ENCODE assay signal across 1 mouse cellular context in the genomic region with DNA sequence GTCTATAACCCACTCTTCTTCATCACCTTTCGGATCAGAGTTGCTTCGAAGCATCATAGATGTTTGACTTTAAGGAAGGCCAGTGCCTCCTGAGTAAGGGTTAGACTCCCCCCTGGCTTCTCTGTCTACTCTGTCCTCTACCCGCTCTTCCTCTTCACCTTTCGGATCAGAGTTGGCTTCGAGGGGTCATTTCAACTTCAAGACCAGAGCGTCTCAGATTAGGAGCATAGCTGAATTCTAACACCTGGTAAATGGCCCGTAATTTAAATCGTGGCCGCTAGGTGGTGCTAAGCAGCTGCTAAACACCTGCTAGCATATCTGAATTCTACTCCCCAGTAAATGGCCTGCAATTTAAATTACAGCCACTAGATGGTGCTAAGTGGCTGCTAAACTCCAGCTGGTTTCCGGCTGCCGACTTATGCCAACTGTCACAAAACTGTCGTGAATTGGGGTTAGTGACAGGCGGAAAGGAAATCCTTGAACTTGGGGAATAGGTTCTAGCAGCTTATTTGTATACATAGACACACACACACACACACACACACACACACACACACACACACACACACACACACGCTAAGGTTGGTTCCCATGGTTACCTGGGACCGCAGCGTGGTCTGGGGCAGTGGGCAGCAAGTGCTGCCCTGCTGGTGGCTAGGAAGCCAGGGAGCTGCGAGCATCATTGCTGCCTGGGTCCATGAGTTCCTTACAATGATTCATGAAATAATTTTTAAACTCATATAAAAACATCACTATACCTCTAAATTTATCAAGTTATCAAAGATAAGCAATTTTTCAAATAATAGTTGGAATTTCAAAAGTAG.
TF ChIP-seq lines count a peak whose summit lies in the region.

No protein-coding gene starts in this region.

TF ChIP-seq in MEL, 35 proteins besides CTCF, POLR2A, EP300 and RAD21 (continued from another document):
- TF ChIP-seq CHD1 (IDR thresholded peaks at IDR 0.05; ENCODE audit: low read depth, low read length) (no peak), E2F4 (IDR thresholded peaks at IDR 0.05; ENCODE audit: borderline replicate concordance, low read depth, low read length) (no peak), ZMIZ1 (IDR thresholded peaks at IDR 0.05; ENCODE audit: low read depth, low read length) (no peak; the same call in 1 of the 2 replicates), TAL1 (IDR thresholded peaks at IDR 0.05; ENCODE audit: low read length) (no peak), MAZ (IDR thresholded peaks at IDR 0.05; ENCODE audit: low read depth, low read length) (peak; percentile 56; the same call in 1 of the 2 replicates), ETS1 (IDR thresholded peaks at IDR 0.05; ENCODE audit: low read depth, low read length) (peak; percentile 12; the same call in 1 of the 2 replicates), GABPA (IDR thresholded peaks at IDR 0.05; ENCODE audit: low read depth, low read length) (no peak), MYC (IDR thresholded peaks at IDR 0.05; ENCODE audit: low read depth, low read length) (0 out of 2 replicates have a peak, but pooled peaks have one; percentile 60)
